Mouse (Mus musculus) liver, embryonic 14.5 days (tissue): ENCODE measurements around the gene Loxl3. TPM values are rescaled to one million over a fixed set of nuclear protein-coding genes. Genes with fewer than 3 reads are reported as not detected.

Experiments used
- ATAC-seq: fragments of 200-750 bp; cut with Nextera tagmentation; 2 replicates; pipeline ENCODE4 v1.8.0; 2017; ENCODE audit warnings: moderate number of reproducible peaks, mild to moderate bottlenecking, moderate library complexity; ENCODE audit not compliant: insufficient read depth
- DNase-seq, 3 experiments: peaks; one replicate each; pipeline ENCODE4 v3.0.0-alpha.2; 2012 to 2013; ENCODE audit warnings: low read depth in 3 of 3, low spot score in 3 of 3
- H3K27ac ChIP-seq: fragments of 300-500 bp; sonication (generic); 2 replicates; pipeline ENCODE4 v1.5.1; 2014; ENCODE audit warnings: moderate library complexity, mild to moderate bottlenecking, control low read depth, inconsistent platforms
- H3K27me3 ChIP-seq: fragments of 300-500 bp; sonication (generic); 2 replicates; pipeline ENCODE4 v1.6.1; 2014; ENCODE audit warnings: mild to moderate bottlenecking, low read length, moderate library complexity; ENCODE audit not compliant: control insufficient read depth, insufficient read depth
- H3K36me3 ChIP-seq: fragments of 300-500 bp; sonication (generic); replicated peaks from 2 replicates; pipeline ENCODE4 v1.6.1; 2014; ENCODE audit warnings: low read depth; ENCODE audit not compliant: control insufficient read depth, insufficient read depth
- H3K4me1 ChIP-seq, 2 experiments: fragments of 200-500 bp in 1 of 2; fragments of 300-500 bp in 1 of 2; sonication (generic) in 1 of 2; replicated peaks; 2 replicates each; pipeline ENCODE4 v1.6.1; 2012 to 2014; ENCODE audit warnings: antibody characterized with exemption in 1 of 2, inconsistent platforms in 1 of 2, low read length in 1 of 2; ENCODE audit not compliant: control insufficient read depth in 2 of 2, insufficient read depth in 2 of 2
- H3K4me2 ChIP-seq: fragments of 300-500 bp; sonication (generic); 2 replicates; pipeline ENCODE4 v1.6.1; 2014; ENCODE audit warnings: low read depth, mild to moderate bottlenecking, control low read depth, moderate library complexity
- H3K4me3 ChIP-seq, 2 experiments: fragments of 200-500 bp in 1 of 2; fragments of 300-500 bp in 1 of 2; sonication (generic) in 1 of 2; 2 replicates each; pipeline ENCODE4 v1.5.1; 2012 to 2014; ENCODE audit warnings: low read depth in 2 of 2, low read length in 2 of 2, mild to moderate bottlenecking in 2 of 2, control low read depth in 1 of 2, inconsistent platforms in 1 of 2, moderate library complexity in 1 of 2; ENCODE audit not compliant: insufficient read depth in 1 of 2
- H3K9ac ChIP-seq: fragments of 300-500 bp; sonication (generic); replicated peaks from 2 replicates; pipeline ENCODE4 v1.6.1; 2014; ENCODE audit warnings: mild to moderate bottlenecking, control low read depth, moderate library complexity
- H3K9me3 ChIP-seq: fragments of 300-500 bp; sonication (generic); 2 replicates; pipeline ENCODE4 v1.6.1; 2016; ENCODE audit warnings: low read length, mixed read lengths; ENCODE audit not compliant: control insufficient read depth
- CTCF ChIP-seq: IDR thresholded peaks from 2 replicates; pipeline ENCODE4 v1.5.1; 2016; ENCODE audit warnings: antibody characterized with exemption, low read depth, control low read depth
- EP300 ChIP-seq: IDR thresholded peaks from 2 replicates; pipeline ENCODE4 v1.6.1; 2016; ENCODE audit warnings: antibody characterized with exemption, low read depth
- WGBS: fragments of 180-500 bp; shearing (Covaris S2); extraction: QIAGEN DNeasy Blood & Tissue Kit; methylation state at CpG from one replicate; pipeline ENCODE4 v1.1.7; 2014; ENCODE audit not compliant: insufficient replicate concordance; 5-methylcytosine and 5-hydroxymethylcytosine counted together
- polyA plus RNA-seq, 2 experiments: library from polyadenylated mRNA; depleted of rRNA in 1 of 2; stranded (reverse) in 1 of 2; unstranded in 1 of 2; fragments of >200 nt; fragmentation: Nextera tagmentation in 1 of 2; extraction: Ambion mirVana in 1 of 2; gene quantifications; 2 replicates each; pipeline versions ENCODE4 v1.2.1 to v1.2.3; 2012 to 2014

Gene Loxl3
- polyA plus RNA-seq (2012; rRNA removed) = 0.92 and 1.6 TPM in 2 replicates
- 1.1 TPM in 2 replicates for polyA plus RNA-seq (2014; fragmentation: Nextera tagmentation; extraction: Ambion mirVana)

GRCm38 (mm10) chr6:83033249-83034185 lies at the start of gene Loxl3, which contains the start of gene Dok1:
Loxl3 (plus strand) TSS chr6:83034173.
Dok1 (minus strand) TSS chr6:83033471.
- peak within 1 kb of the TSS; percentile 82 to 95 for H3K4me3 ChIP-seq
- ATAC-seq (peak; percentile 90), DNase-seq (peak in 2 of 3 experiments; percentile 49 to 51)
- no peaks in the 10 kb centered on the region for H3K9me3 ChIP-seq
- TF ChIP-seq CTCF (no peak), EP300 (no peak)
- H3K36me3 ChIP-seq = peaks cover 17% of the 10 kb centered on the region
- 2% methylated on average over 51 of the region's 51 CpGs for WGBS
- H3K27ac ChIP-seq = peak within 1 kb of the TSS; percentile 85
- peaks cover 18 to 19% of the 10 kb centered on the region in 2 experiments for H3K4me1 ChIP-seq
- H3K27me3 ChIP-seq = no peaks in the 10 kb centered on the region; the same call in 1 of the 2 replicates
- H3K4me2 ChIP-seq = peak within 1 kb of the TSS; percentile 94
- H3K9ac ChIP-seq = peak within 1 kb of the TSS; percentile 96

- Histone ChIP-seq H3K36me3 (no peaks in the 10 kb centered on the region), H3K9ac (no peak overlapping the region), H3K9me3 (no peaks in the 10 kb centered on the region), H3K27me3 (no peaks in the 10 kb centered on the region), H3K4me2 (no peak overlapping the region), H3K27ac (no peak overlapping the region), H3K4me1 (no peaks in the 10 kb centered on the region), H3K4me3 (no peak overlapping the region)
- 51% methylated on average over 9 of the region's 9 CpGs for WGBS
- ATAC-seq (no peak), DNase-seq (no peak)
- no peak for TF ChIP-seq CTCF
- no peak for TF ChIP-seq EP300
Measured at GRCm38 (mm10) chr6:82987411-82987971, 46.5 kb upstream of the Loxl3 start.

- TF ChIP-seq CTCF (no peak), EP300 (no peak)
- H3K9me3 ChIP-seq = no peaks in the 10 kb centered on the region
- H3K27ac ChIP-seq = no peak overlapping the region
- no peak overlapping the region for H3K9ac ChIP-seq
- no peaks in the 10 kb centered on the region for H3K36me3 ChIP-seq
- peaks cover 16 to 17% of the 10 kb centered on the region in 2 experiments for H3K4me1 ChIP-seq
- WGBS = 37% methylated on average over 1 of the region's 1 CpGs
- H3K4me2 ChIP-seq = no peak overlapping the region
- ATAC-seq (no peak), DNase-seq (no peak)
- H3K4me3 ChIP-seq = no peak overlapping the region
- no peaks in the 10 kb centered on the region for H3K27me3 ChIP-seq
Measured at GRCm38 (mm10) chr6:82993696-82994095, 40.3 kb upstream of the Loxl3 start.

- Histone ChIP-seq H3K4me3 (no peak overlapping the region), H3K27me3 (no peaks in the 10 kb centered on the region), H3K9me3 (no peaks in the 10 kb centered on the region), H3K9ac (no peak overlapping the region), H3K27ac (no peak overlapping the region), H3K4me2 (no peak overlapping the region), H3K4me1 (peaks cover 16 to 17% of the 10 kb centered on the region in 2 experiments), H3K36me3 (no peaks in the 10 kb centered on the region)
- DNase-seq (no peak), ATAC-seq (no peak)
- TF ChIP-seq EP300 (no peak), CTCF (no peak)
- WGBS = 68% methylated on average over 7 of the region's 7 CpGs
Measured at GRCm38 (mm10) chr6:82994372-82994771, 39.6 kb upstream of the Loxl3 start.

GRCm38 (mm10) chr6:82996740-82997315 lies 37.1 kb upstream of the Loxl3 start:
- H3K9ac ChIP-seq = peak overlapping the region; percentile 56
- DNase-seq (peak; percentile 87 to 93 (median 88)), ATAC-seq (peak; percentile 95)
- no peaks in the 10 kb centered on the region for H3K27me3 ChIP-seq
- H3K4me2 ChIP-seq = peak overlapping the region; percentile 64
- peak overlapping the region; percentile 92 for H3K27ac ChIP-seq
- peaks cover 16 to 17% of the 10 kb centered on the region in 2 experiments for H3K4me1 ChIP-seq
- H3K36me3 ChIP-seq = no peaks in the 10 kb centered on the region
- WGBS = 0% methylated on average over 11 of the region's 11 CpGs
- no peaks in the 10 kb centered on the region for H3K9me3 ChIP-seq
- TF ChIP-seq CTCF = peak; percentile 99
- TF ChIP-seq EP300 = peak; percentile 65
- peak overlapping the region; percentile 21 to 23 for H3K4me3 ChIP-seq
